Mouse (Mus musculus) thymus, adult 2 months (tissue): ENCODE results near the gene Pax7.

Source experiments
- CTCF ChIP-seq: fragments of 200-500 bp; IDR thresholded peaks from 2 replicates; pipeline ENCODE4 v1.5.1; 2012; ENCODE audit warnings: mild to moderate bottlenecking, control low read depth, low read length, moderate library complexity, borderline replicate concordance; ENCODE audit not compliant: control insufficient read depth, poor library complexity, insufficient read depth; ENCODE audit errors: extremely low read depth
- POLR2A ChIP-seq: fragments of 200-500 bp; IDR thresholded peaks from 2 replicates; pipeline ENCODE4 v1.6.1; 2012; ENCODE audit warnings: mild to moderate bottlenecking, low read length, control low read depth, moderate library complexity; ENCODE audit not compliant: control insufficient read depth, poor library complexity, insufficient read depth; ENCODE audit errors: extremely low read depth

GRCm38 (mm10) chr4:139718978-139719377 lies 114.3 kb downstream of the Pax7 start:
- no peak for TF ChIP-seq CTCF
- TF ChIP-seq POLR2A = no peak
